Comparison of ENCODE assay signal across 16 mouse cellular contexts in the genomic region with DNA sequence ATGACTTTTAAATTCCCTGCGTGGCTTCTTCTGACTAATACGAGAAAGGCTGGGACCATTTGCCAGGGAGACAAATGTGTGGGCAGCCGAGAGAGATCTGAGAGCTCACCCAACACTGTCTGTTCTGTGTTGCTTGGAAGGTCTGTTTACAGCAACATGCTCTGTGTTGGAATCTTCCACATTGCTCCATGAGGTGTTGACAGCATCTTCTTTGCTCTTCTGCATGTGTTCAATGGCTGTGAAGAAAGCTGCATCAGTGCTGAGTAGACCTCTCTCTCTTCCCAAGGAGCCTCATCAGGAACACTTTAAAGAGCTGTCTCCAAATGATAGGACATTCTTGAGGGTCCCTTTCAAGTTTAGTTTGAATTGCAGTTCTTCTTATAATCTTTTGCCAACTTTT. TPM values are rescaled to one million over a fixed set of nuclear protein-coding genes. Genes with fewer than 3 reads are reported as not detected.
DNase-seq lines count a peak whose midpoint lies in the region.
"Had no signal": no experiment of that assay in that cellular context is flagged by ENCODE, and none has a peak within 500 bp of the region (broad histone marks: within the 10 kb centered on the region; RNA-seq: fewer than 3 reads in every experiment).

No protein-coding gene starts in this region.

- peak; percentile 11 for DNase-seq in layer of hippocampus, adult 11-12 months (ENCODE audit: low spot score)
- DNase-seq in layer of hippocampus, postnatal 36 days: no peak
- peak; percentile 31 for DNase-seq in layer of hippocampus, adult 9-11 months
- DNase-seq in layer of hippocampus, postnatal 10 days (ENCODE audit: low spot score in 2 of 2): no peak
- peak; percentile 31 for DNase-seq in lung, postnatal 10 days
- no peak for DNase-seq in lung, postnatal 14 days
- no peak for DNase-seq in kidney, postnatal 10 days
- DNase-seq: adrenal gland, adult 2 months; adrenal gland, postnatal 10 days; adrenal gland, postnatal 25 days; cerebellum, adult 11-12 months; cerebellum, adult 2 months; cerebellum, adult 9-10 months; cerebellum, postnatal 10 days; cerebellum, postnatal 25 days had no signal

RNA-seq across cellular contexts. Expression of a gene that starts 32.5 kb away (rescaled TPM):
- 10 to 100 TPM; 15.3 to 18.5 TPM for total RNA-seq in layer of hippocampus, postnatal 36 days (2021)
- 10 to 100 TPM; 28.2 to 30.1 TPM for total RNA-seq in layer of hippocampus, postnatal 10 days (2021)
- total RNA-seq: MEL had no signal

RNA-seq across cellular contexts. Expression of a gene that starts 60.0 kb away (rescaled TPM):
- total RNA-seq in layer of hippocampus, postnatal 36 days (2021): under 1 TPM; 0.68 to 0.77 TPM
- total RNA-seq in layer of hippocampus, postnatal 10 days (2021): under 1 TPM; 0.78 to 0.80 TPM

Comparison
In these comparisons a context has a peak if more than half of its experiments do, and no peak if none do; other contexts are left out.
1. DNase-seq: peak in layer of hippocampus, adult 11-12 months (single experiment), layer of hippocampus, adult 9-11 months (single experiment) and lung, postnatal 10 days (single experiment); none in layer of hippocampus, postnatal 36 days (0 of 2), layer of hippocampus, postnatal 10 days (0 of 2), lung, postnatal 14 days (single experiment) and kidney, postnatal 10 days (single experiment).